Mouse (Mus musculus) heart, adult 2 months (tissue): ENCODE measurements at regions not wholly inside any gene's neighbourhood (a gene's known extent, or its start where the extent isn't known, plus 50 kb on each side); places are given as distances from the start of the nearest gene placed in this dataset.

Source experiments
- DNase-seq, 2 experiments: peaks; one replicate each; pipeline ENCODE4 v3.0.0; 2021
- H3K27ac ChIP-seq: fragments of 200-600 bp; 2 replicates; pipeline ENCODE4 v1.8.1; 2022
- H3K27me3 ChIP-seq: fragments of 200-500 bp; 2 replicates; pipeline ENCODE4 v1.6.1; 2012; ENCODE audit warnings: mild to moderate bottlenecking, low read length, inconsistent platforms, mixed read lengths; ENCODE audit not compliant: control insufficient read depth, insufficient read depth
- H3K36me3 ChIP-seq: fragments of 200-500 bp; 2 replicates; pipeline ENCODE4 v1.6.1; 2012; ENCODE audit warnings: low read length, inconsistent platforms; ENCODE audit not compliant: control insufficient read depth, insufficient read depth
- H3K4me1 ChIP-seq: fragments of 200-500 bp; 2 replicates; pipeline ENCODE4 v1.6.1; 2011; ENCODE audit warnings: low read length; ENCODE audit not compliant: control insufficient read depth, insufficient read depth
- H3K4me3 ChIP-seq: fragments of 200-600 bp; 2 replicates; pipeline ENCODE4 v1.8.1; 2022
- H3K79me2 ChIP-seq: fragments of 200-500 bp; replicated peaks from 2 replicates; pipeline ENCODE4 v1.6.1; 2012; ENCODE audit warnings: mild to moderate bottlenecking, inconsistent platforms, low read length, moderate library complexity, mixed read lengths; ENCODE audit not compliant: control insufficient read depth, insufficient read depth
- H3K9ac ChIP-seq: fragments of 200-500 bp; 2 replicates; pipeline ENCODE4 v1.6.1; 2012; ENCODE audit warnings: low read depth, mild to moderate bottlenecking, control low read depth, inconsistent platforms, low read length, mixed read lengths
- CTCF ChIP-seq: fragments of 200-600 bp; IDR thresholded peaks from 2 replicates; pipeline ENCODE4 v1.8.1; 2022; ENCODE audit warnings: antibody characterized with exemption, mild to moderate bottlenecking, moderate library complexity
- EP300 ChIP-seq: fragments of 200-500 bp; IDR thresholded peaks from 2 replicates; pipeline ENCODE4 v1.6.1; 2011; ENCODE audit warnings: low read depth, low read length, control low read depth; ENCODE audit not compliant: insufficient read depth
- POLR2A ChIP-seq: fragments of 200-500 bp; IDR thresholded peaks from 2 replicates; pipeline ENCODE4 v1.6.1; 2011; ENCODE audit warnings: mild to moderate bottlenecking, low read depth, low read length, control low read depth; ENCODE audit not compliant: insufficient read depth
- WGBS: fragments of 180-500 bp; shearing (Covaris S2); methylation state at CpG from one replicate; pipeline ENCODE4 v1.1.7; 2018; 5-methylcytosine and 5-hydroxymethylcytosine counted together
- intact Hi-C: fragments of 180-260 bp; cut with DNase I; formaldehyde crosslinking; loops from one replicate; pipeline ENCODE4 v1.15.1; 2025

DNA sequence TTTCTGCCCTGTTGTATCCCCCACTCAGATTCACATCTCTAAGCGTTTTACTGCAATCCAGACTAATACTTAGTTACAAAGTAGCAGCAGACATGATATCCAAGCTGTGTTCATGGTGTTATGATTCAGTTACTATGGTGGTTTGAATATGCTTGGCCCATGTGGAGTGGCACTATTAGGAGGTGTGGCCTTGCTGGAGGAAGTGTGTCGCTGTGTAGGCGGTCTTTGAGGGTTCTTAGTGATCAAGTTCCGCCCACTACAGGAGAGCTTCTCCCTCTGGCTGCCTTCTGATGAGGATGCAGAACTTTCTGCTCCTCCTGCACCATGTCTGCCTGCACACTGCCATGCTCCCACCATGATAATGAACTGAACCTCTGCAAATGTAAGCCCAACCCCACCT, 162.8 kb downstream of the Gadd45g start:
- WGBS = 86% methylated on average over 4 of the region's 4 CpGs
- no peak overlapping the region for H3K4me3 ChIP-seq
- H3K27me3 ChIP-seq = no peaks in the 10 kb centered on the region
- no peak overlapping the region for H3K9ac ChIP-seq
- H3K4me1 ChIP-seq = no peaks in the 10 kb centered on the region
- no peaks in the 10 kb centered on the region for H3K79me2 ChIP-seq
- no peak overlapping the region for H3K27ac ChIP-seq
- intact Hi-C loops = no loop called here
- H3K36me3 ChIP-seq = no peaks in the 10 kb centered on the region
- TF ChIP-seq POLR2A (no peak), EP300 (no peak), CTCF (no peak)
- DNase-seq = no peak

DNA sequence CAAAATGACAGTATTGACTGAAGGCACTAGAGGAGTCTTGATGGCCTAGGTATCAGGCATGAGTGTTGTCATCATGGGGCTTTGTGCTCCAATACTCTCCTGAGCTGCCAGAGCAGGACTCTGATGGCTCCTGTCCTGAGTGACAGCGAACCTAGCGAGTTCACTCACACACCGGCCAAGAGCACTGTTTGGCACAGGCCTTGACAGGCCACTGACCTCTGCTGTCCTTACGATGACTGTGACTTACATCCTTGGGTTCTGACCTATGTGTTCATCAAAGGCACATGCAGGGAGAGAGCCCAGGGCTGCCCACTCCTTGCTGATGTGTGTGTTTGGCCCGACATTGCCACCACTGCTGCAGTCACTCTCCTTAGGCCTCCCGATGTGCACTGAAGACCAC, 163.3 kb downstream of the Gadd45g start:
- Histone ChIP-seq H3K4me3 (no peak overlapping the region), H3K4me1 (no peaks in the 10 kb centered on the region), H3K79me2 (no peaks in the 10 kb centered on the region), H3K27me3 (no peaks in the 10 kb centered on the region), H3K36me3 (no peaks in the 10 kb centered on the region), H3K9ac (no peak overlapping the region), H3K27ac (no peak overlapping the region)
- TF ChIP-seq EP300 (no peak), CTCF (no peak), POLR2A (no peak)
- 80% methylated on average over 6 of the region's 6 CpGs for WGBS
- intact Hi-C loops = no loop called here
- DNase-seq = no peak

- H3K27ac ChIP-seq = no peak overlapping the region
- 81% methylated on average over 3 of the region's 3 CpGs for WGBS
- H3K27me3 ChIP-seq = no peaks in the 10 kb centered on the region
- intact Hi-C loops = no loop called here
- H3K9ac ChIP-seq = no peak overlapping the region
- TF ChIP-seq POLR2A (no peak), EP300 (no peak), CTCF (no peak)
- H3K4me3 ChIP-seq = no peak overlapping the region
- no peak for DNase-seq
- no peaks in the 10 kb centered on the region for H3K36me3 ChIP-seq
- no peaks in the 10 kb centered on the region for H3K4me1 ChIP-seq
- no peaks in the 10 kb centered on the region for H3K79me2 ChIP-seq
These were observed 164.5 kb downstream of the Gadd45g start for GRCm38 (mm10) chr13:52011001-52011400.

DNA sequence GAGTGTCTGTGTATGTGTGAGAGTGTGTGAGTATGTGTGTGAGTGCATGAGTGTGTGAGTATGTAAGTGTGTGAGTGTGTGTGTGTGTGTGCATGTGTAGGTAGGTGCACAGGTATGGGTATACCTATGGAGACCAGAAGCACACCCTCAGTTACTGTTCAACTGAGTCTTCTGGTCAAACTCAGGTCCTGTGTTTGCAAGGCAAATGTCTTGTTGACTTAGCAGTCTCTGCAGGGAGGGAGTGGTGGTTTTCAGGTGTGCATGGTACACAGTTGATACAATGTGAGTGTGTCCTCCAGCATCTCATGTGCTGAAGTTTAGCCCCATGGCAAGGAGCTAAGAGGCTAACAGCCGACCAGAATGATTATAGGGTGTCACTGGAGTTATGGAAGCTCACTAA, 166.7 kb downstream of the Gadd45g start:
- no peak overlapping the region for H3K9ac ChIP-seq
- DNase-seq = no peak
- no peak overlapping the region for H3K27ac ChIP-seq
- no peaks in the 10 kb centered on the region for H3K79me2 ChIP-seq
- 71% methylated on average over 1 of the region's 1 CpGs for whole genome bisulfite sequencing
- TF ChIP-seq EP300 = no peak
- TF ChIP-seq POLR2A = no peak
- no peaks in the 10 kb centered on the region for H3K36me3 ChIP-seq
- H3K27me3 ChIP-seq = no peaks in the 10 kb centered on the region
- intact Hi-C loops = no loop called here
- H3K4me3 ChIP-seq = no peak overlapping the region
- no peaks in the 10 kb centered on the region for H3K4me1 ChIP-seq

- H3K27me3 ChIP-seq = no peaks in the 10 kb centered on the region
- H3K36me3 ChIP-seq = no peaks in the 10 kb centered on the region
- no peaks in the 10 kb centered on the region for H3K79me2 ChIP-seq
- intact Hi-C loops = no loop called here
- H3K27ac ChIP-seq = no peak overlapping the region
- TF ChIP-seq EP300 (no peak), POLR2A (no peak), CTCF (no peak)
- no peak overlapping the region for H3K4me3 ChIP-seq
- 78% methylated on average over 2 of the region's 2 CpGs for WGBS
- H3K9ac ChIP-seq = no peak overlapping the region
- no peak for DNase-seq
- H3K4me1 ChIP-seq = no peaks in the 10 kb centered on the region
These were observed 167.3 kb downstream of the Gadd45g start for GRCm38 (mm10) chr13:52013757-52014156.

DNA sequence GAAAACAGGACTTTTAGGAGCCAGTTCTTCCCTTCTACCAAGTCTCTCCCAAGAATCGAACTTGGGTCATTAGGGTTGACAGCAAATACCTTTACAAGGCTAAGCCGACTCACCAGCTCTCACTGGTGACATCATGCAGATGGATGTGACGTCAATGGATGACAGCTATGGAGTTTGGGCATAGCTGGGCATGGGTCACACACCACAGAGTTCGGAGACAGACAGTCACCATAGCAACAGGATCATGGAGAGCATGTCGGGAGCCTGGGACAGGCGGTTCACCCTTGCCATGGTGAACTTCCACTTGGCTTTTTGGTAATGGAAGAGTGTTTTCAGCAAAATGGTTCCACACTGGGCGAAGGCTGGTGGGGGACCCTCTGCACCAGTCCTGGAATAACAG, 168.1 kb downstream of the Gadd45g start:
- H3K36me3 ChIP-seq = no peaks in the 10 kb centered on the region
- intact Hi-C loops = no loop called here
- DNase-seq = no peak
- H3K4me3 ChIP-seq = no peak overlapping the region
- no peaks in the 10 kb centered on the region for H3K27me3 ChIP-seq
- H3K9ac ChIP-seq = no peak overlapping the region
- TF ChIP-seq CTCF = no peak
- 89% methylated on average over 7 of the region's 7 CpGs for WGBS
- no peaks in the 10 kb centered on the region for H3K79me2 ChIP-seq
- H3K4me1 ChIP-seq = no peaks in the 10 kb centered on the region
- H3K27ac ChIP-seq = no peak overlapping the region

GRCm38 (mm10) chr13:52015066-52015465, 168.6 kb downstream of the Gadd45g start:
- Histone ChIP-seq H3K79me2 (no peaks in the 10 kb centered on the region), H3K9ac (no peak overlapping the region), H3K36me3 (no peaks in the 10 kb centered on the region), H3K27me3 (no peaks in the 10 kb centered on the region), H3K4me3 (no peak overlapping the region), H3K27ac (no peak overlapping the region), H3K4me1 (no peaks in the 10 kb centered on the region)
- no peak for DNase-seq
- TF ChIP-seq EP300 (no peak), POLR2A (no peak), CTCF (no peak)
- intact Hi-C loops = no loop called here
- WGBS = 68% methylated on average over 4 of the region's 4 CpGs
